Mouse (Mus musculus) G1E (cell line): ENCODE measurements around the gene Mettl2.

Source experiments
- CTCF ChIP-seq: IDR thresholded peaks from 2 replicates; pipeline ENCODE4 v1.5.1; 2012; ENCODE audit warnings: low read depth, low read length, inconsistent platforms, mixed read lengths
- GATA1 ChIP-seq: IDR thresholded peaks from 2 replicates; pipeline ENCODE4 v1.6.1; 2012; ENCODE audit warnings: borderline replicate concordance, low read length, inconsistent platforms, mixed read lengths
- GATA2 ChIP-seq: IDR thresholded peaks from 2 replicates; pipeline ENCODE4 v1.6.1; 2012; ENCODE audit warnings: low read depth, low read length, inconsistent platforms, borderline replicate concordance
- POLR2AphosphoS5 ChIP-seq: IDR thresholded peaks from 2 replicates; pipeline ENCODE4 v1.6.1; 2012; ENCODE audit warnings: low read depth, low read length, inconsistent platforms; ENCODE audit not compliant: insufficient replicate concordance
- TAL1 ChIP-seq: conservative IDR thresholded peaks from 2 replicates; pipeline ENCODE4 v1.6.1; 2012; ENCODE audit warnings: low read depth, low read length, inconsistent platforms, mixed read lengths

DNA sequence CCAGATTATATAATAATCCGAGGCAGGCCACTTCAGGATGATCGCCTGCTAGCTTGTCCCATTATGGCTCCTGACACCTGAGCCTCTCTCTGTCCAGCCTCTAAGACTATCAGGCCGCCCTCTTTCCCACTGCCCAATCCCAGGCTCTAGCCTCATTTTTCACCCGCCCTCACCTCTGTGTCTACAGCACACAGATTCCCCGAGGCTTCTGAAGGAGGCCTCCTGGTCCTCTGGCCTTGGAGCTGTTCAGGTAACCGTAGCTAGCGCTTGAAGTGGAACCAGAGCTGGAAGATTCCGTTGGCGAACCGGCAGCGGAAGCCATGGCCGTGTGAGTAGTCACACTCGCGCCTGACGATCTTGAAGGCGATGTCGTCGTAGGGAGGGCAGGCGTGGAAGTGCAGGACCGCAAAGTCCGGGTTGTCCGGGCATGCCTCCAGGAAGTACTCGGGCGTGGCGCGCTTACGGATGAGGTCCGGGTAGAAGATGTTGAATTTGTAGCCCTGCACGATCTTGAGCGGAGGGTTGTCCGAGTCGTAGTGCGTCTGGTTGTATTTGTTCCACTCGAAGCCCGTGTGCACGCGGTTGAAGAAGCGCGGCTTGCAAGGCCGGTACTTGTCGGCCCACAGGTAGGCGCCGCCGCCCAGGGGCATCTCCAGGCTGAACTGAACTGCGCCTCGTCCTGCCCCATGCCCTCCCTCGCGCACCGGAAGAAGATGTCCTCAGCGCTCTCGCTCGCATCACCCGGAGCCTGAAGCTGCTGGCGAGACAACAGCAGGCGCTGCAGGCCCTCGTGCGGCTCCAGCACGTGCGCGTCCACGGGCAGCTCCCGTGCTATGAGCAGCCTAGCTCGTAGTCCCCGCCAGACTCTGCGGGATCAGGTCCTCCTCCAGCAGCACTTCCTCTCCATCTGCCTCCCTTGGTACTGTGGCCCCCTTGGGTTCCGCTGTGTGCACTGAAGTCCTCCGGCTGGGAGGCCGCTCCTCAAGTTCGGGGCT is 38.6 kb downstream of the Mettl2 start:
- TF ChIP-seq TAL1 (no peak), CTCF (no peak), POLR2AphosphoS5 (no peak), GATA1 (no peak), GATA2 (no peak)
